Mouse (Mus musculus): ENCODE measurements around the gene Med25. TPM values are rescaled to one million over a fixed set of nuclear protein-coding genes. Genes with fewer than 3 reads are reported as not detected.
A peak's percentile ranks its signal among the peaks of the same experiment; 100 is the strongest.
"Not testable (repeated sequence)": the region's sequence is repeated elsewhere in the genome, so short reads cannot be mapped to it uniquely, and the experiment has no call there.

The Med25 gene
- polyA plus RNA-seq, 1 experiment, result 143 TPM

GRCm38 (mm10) chr7:44883036-44883435 lies 9.5 kb downstream of the Med25 start:
- H3K36me3 ChIP-seq (ENCODE audit: control insufficient read depth, insufficient read depth, low read length), result no peaks in the 10 kb centered on the region; the same call in 1 of the 2 replicates
- no peak for TF ChIP-seq POLR2A (IDR thresholded peaks at IDR 0.05; ENCODE audit: control insufficient read depth, low read depth, low read length)
- TF ChIP-seq CTCF (IDR thresholded peaks at IDR 0.05; ENCODE audit: control insufficient read depth, insufficient read depth, insufficient replicate concordance, low read depth, low read length), result no peak

GRCm38 (mm10) chr7:44877833-44878232 lies 14.7 kb downstream of the Med25 start:
- TF ChIP-seq CTCF (IDR thresholded peaks at IDR 0.05; ENCODE audit: control insufficient read depth, insufficient read depth, insufficient replicate concordance, low read depth, low read length) (no peak), POLR2A (IDR thresholded peaks at IDR 0.05; ENCODE audit: control insufficient read depth, low read depth, low read length) (no peak)
- Histone ChIP-seq H3K4me3 (ENCODE audit: control insufficient read depth, low read depth, low read length) (no peak overlapping the region), H3K27me3 (ENCODE audit: control insufficient read depth, insufficient read depth, low read length) (no peaks in the 10 kb centered on the region), H3K27ac (ENCODE audit: control insufficient read depth, insufficient read depth, low read depth, low read length) (no peak overlapping the region), H3K4me1 (ENCODE audit: control insufficient read depth, insufficient read depth, low read length) (peaks cover 2% of the 10 kb centered on the region; the same call in 1 of the 2 replicates), H3K36me3 (ENCODE audit: control insufficient read depth, insufficient read depth, low read length) (no peaks in the 10 kb centered on the region; the same call in 1 of the 2 replicates)

More at GRCm38 (mm10) chr7:44883036-44883435, 9.5 kb downstream of the Med25 start:
- H3K4me3 ChIP-seq (ENCODE audit: control insufficient read depth, low read depth, low read length), result no peak overlapping the region
- H3K4me1 ChIP-seq (ENCODE audit: control insufficient read depth, insufficient read depth, low read length), result no peaks in the 10 kb centered on the region
- no peaks in the 10 kb centered on the region for H3K27me3 ChIP-seq (ENCODE audit: control insufficient read depth, insufficient read depth, low read length)
- no peak overlapping the region for H3K27ac ChIP-seq (ENCODE audit: control insufficient read depth, insufficient read depth, low read depth, low read length)

- peaks cover 13% of the 10 kb centered on the region for H3K4me1 ChIP-seq (ENCODE audit: control insufficient read depth, insufficient read depth, low read length)
- H3K4me3 ChIP-seq (ENCODE audit: control insufficient read depth, low read depth, low read length); H3K27ac ChIP-seq (ENCODE audit: control insufficient read depth, insufficient read depth, low read depth, low read length); H3K36me3 ChIP-seq (ENCODE audit: control insufficient read depth, insufficient read depth, low read length); H3K27me3 ChIP-seq (ENCODE audit: control insufficient read depth, insufficient read depth, low read length): not testable (repeated sequence)
Measured at GRCm38 (mm10) chr7:44871774-44872173, 20.7 kb downstream of the Med25 start.

GRCm38 (mm10) chr7:44871181-44871580 lies 21.3 kb downstream of the Med25 start:
- Histone ChIP-seq H3K4me3 (ENCODE audit: control insufficient read depth, low read depth, low read length) (no peak overlapping the region), H3K4me1 (ENCODE audit: control insufficient read depth, insufficient read depth, low read length) (peaks cover 16% of the 10 kb centered on the region), H3K36me3 (ENCODE audit: control insufficient read depth, insufficient read depth, low read length) (no peaks in the 10 kb centered on the region), H3K27ac (ENCODE audit: control insufficient read depth, insufficient read depth, low read depth, low read length) (peak overlapping the region; percentile 21; the same call in 1 of the 2 replicates), H3K27me3 (ENCODE audit: control insufficient read depth, insufficient read depth, low read length) (no peaks in the 10 kb centered on the region)
- TF ChIP-seq POLR2A (IDR thresholded peaks at IDR 0.05; ENCODE audit: control insufficient read depth, low read depth, low read length), result no peak
- TF ChIP-seq CTCF (IDR thresholded peaks at IDR 0.05; ENCODE audit: control insufficient read depth, insufficient read depth, insufficient replicate concordance, low read depth, low read length), result no peak

- H3K4me3 ChIP-seq (ENCODE audit: control insufficient read depth, low read depth, low read length), result no peak overlapping the region
- no peaks in the 10 kb centered on the region for H3K36me3 ChIP-seq (ENCODE audit: control insufficient read depth, insufficient read depth, low read length)
- H3K27ac ChIP-seq (ENCODE audit: control insufficient read depth, insufficient read depth, low read depth, low read length), result peak overlapping the region; percentile 78; the same call in 1 of the 2 replicates
- TF ChIP-seq CTCF (IDR thresholded peaks at IDR 0.05; ENCODE audit: control insufficient read depth, insufficient read depth, insufficient replicate concordance, low read depth, low read length) (no peak), POLR2A (IDR thresholded peaks at IDR 0.05; ENCODE audit: control insufficient read depth, low read depth, low read length) (no peak)
- H3K27me3 ChIP-seq (ENCODE audit: control insufficient read depth, insufficient read depth, low read length), result no peaks in the 10 kb centered on the region
- peaks cover 17% of the 10 kb centered on the region for H3K4me1 ChIP-seq (ENCODE audit: control insufficient read depth, insufficient read depth, low read length)
Measured at GRCm38 (mm10) chr7:44870614-44871013, 21.9 kb downstream of the Med25 start.

- peak; percentile 62 for TF ChIP-seq POLR2A (IDR thresholded peaks at IDR 0.05; ENCODE audit: control insufficient read depth, low read depth, low read length)
- TF ChIP-seq CTCF (IDR thresholded peaks at IDR 0.05; ENCODE audit: control insufficient read depth, insufficient read depth, insufficient replicate concordance, low read depth, low read length), result no peak
- H3K27ac ChIP-seq (ENCODE audit: control insufficient read depth, insufficient read depth, low read depth, low read length), result peak within 1 kb of the TSS; percentile 90
- H3K27me3 ChIP-seq (ENCODE audit: control insufficient read depth, insufficient read depth, low read length), result no peaks in the 10 kb centered on the region
- peaks cover 21% of the 10 kb centered on the region for H3K4me1 ChIP-seq (ENCODE audit: control insufficient read depth, insufficient read depth, low read length)
- H3K4me3 ChIP-seq (ENCODE audit: control insufficient read depth, low read depth, low read length), result peak within 1 kb of the TSS; percentile 89
- H3K36me3 ChIP-seq (ENCODE audit: control insufficient read depth, insufficient read depth, low read length), result no peaks in the 10 kb centered on the region
Measured at GRCm38 (mm10) chr7:44869697-44870528, 22.6 kb downstream of the Med25 start, which contains the start of gene Ptov1. Gene Ptov1, minus strand, starts transcription at chr7:44869788.

GRCm38 (mm10) chr7:44868919-44869696 lies 23.4 kb downstream of the Med25 start:
- Histone ChIP-seq H3K36me3 (ENCODE audit: control insufficient read depth, insufficient read depth, low read length) (no peaks in the 10 kb centered on the region), H3K4me1 (ENCODE audit: control insufficient read depth, insufficient read depth, low read length) (peaks cover 25% of the 10 kb centered on the region), H3K27me3 (ENCODE audit: control insufficient read depth, insufficient read depth, low read length) (no peaks in the 10 kb centered on the region), H3K4me3 (ENCODE audit: control insufficient read depth, low read depth, low read length) (peak overlapping the region; percentile 89), H3K27ac (ENCODE audit: control insufficient read depth, insufficient read depth, low read depth, low read length) (peak overlapping the region; percentile 90)
- TF ChIP-seq CTCF (IDR thresholded peaks at IDR 0.05; ENCODE audit: control insufficient read depth, insufficient read depth, insufficient replicate concordance, low read depth, low read length) (no peak), POLR2A (IDR thresholded peaks at IDR 0.05; ENCODE audit: control insufficient read depth, low read depth, low read length) (no peak; the same call in 1 of the 2 replicates)
